Mouse (Mus musculus) stomach, postnatal 0 days (tissue): ENCODE data around the gene Trcg1. TPM values are rescaled to one million over a fixed set of nuclear protein-coding genes. Genes with fewer than 3 reads are reported as not detected.

ENCODE experiments used
- ATAC-seq: fragments of 200-750 bp; cut with Nextera tagmentation; 2 replicates; pipeline ENCODE4 v1.8.0; 2017; ENCODE audit not compliant: low FRiP score, low TSS enrichment
- DNase-seq: peaks from one replicate; pipeline ENCODE4 v3.0.0-alpha.2; 2016; ENCODE audit warnings: low spot score
- H3K27ac ChIP-seq: fragments of 300-500 bp; sonication (generic); replicated peaks from 2 replicates; pipeline ENCODE4 v1.5.1; 2014; ENCODE audit warnings: mild to moderate bottlenecking, control low read depth
- H3K27me3 ChIP-seq: fragments of 300-500 bp; sonication (generic); 2 replicates; pipeline ENCODE4 v1.6.1; 2014; ENCODE audit warnings: low read length; ENCODE audit not compliant: control insufficient read depth, insufficient read depth
- H3K36me3 ChIP-seq: fragments of 300-500 bp; sonication (generic); 2 replicates; pipeline ENCODE4 v1.6.1; 2014; ENCODE audit warnings: low read length, mixed read lengths; ENCODE audit not compliant: control insufficient read depth, insufficient read depth
- H3K4me1 ChIP-seq: fragments of 300-500 bp; sonication (generic); replicated peaks from 2 replicates; pipeline ENCODE4 v1.6.1; 2014; ENCODE audit warnings: antibody characterized with exemption; ENCODE audit not compliant: control insufficient read depth, insufficient read depth
- H3K4me2 ChIP-seq: fragments of 300-500 bp; sonication (generic); replicated peaks from 2 replicates; pipeline ENCODE4 v1.6.1; 2014; ENCODE audit warnings: low read depth, mild to moderate bottlenecking, control low read depth, moderate library complexity
- H3K4me3 ChIP-seq: fragments of 300-500 bp; sonication (generic); 2 replicates; pipeline ENCODE4 v1.5.1; 2014; ENCODE audit warnings: low read depth, low read length, control low read depth
- H3K9ac ChIP-seq: fragments of 300-500 bp; sonication (generic); 2 replicates; pipeline ENCODE4 v1.6.1; 2014; ENCODE audit warnings: mild to moderate bottlenecking, low read length, control low read depth, mixed read lengths
- H3K9me3 ChIP-seq: fragments of 300-500 bp; sonication (generic); 2 replicates; pipeline ENCODE4 v1.6.1; 2016; ENCODE audit warnings: low read length; ENCODE audit not compliant: control insufficient read depth
- CTCF ChIP-seq: IDR thresholded peaks from 2 replicates; pipeline ENCODE4 v1.5.1; 2016; ENCODE audit warnings: antibody characterized with exemption, low read depth, mild to moderate bottlenecking, moderate library complexity
- EP300 ChIP-seq: optimal IDR thresholded peaks from 2 replicates; pipeline ENCODE3; 2016; ENCODE audit warnings: antibody characterized with exemption
- WGBS: fragments of 180-500 bp; shearing (Covaris S2); extraction: QIAGEN DNeasy Blood & Tissue Kit; methylation state at CpG from one replicate; pipeline ENCODE4 v1.1.7; 2014; 5-methylcytosine and 5-hydroxymethylcytosine counted together
- polyA plus RNA-seq: library from polyadenylated mRNA; unstranded; fragments of >200 nt; fragmentation: Nextera tagmentation; extraction: Ambion mirVana; gene quantifications from 2 replicates; pipeline ENCODE4 v1.2.1, GENCODE M21; 2015

Trcg1 gene
- polyA plus RNA-seq, 1 experiment from 2014 or later: not detected

- no peak for TF ChIP-seq EP300
- TF ChIP-seq CTCF: no peak
- Histone ChIP-seq H3K4me2 (no peak overlapping the region), H3K4me1 (0 out of 2 replicates have a peak, but pooled peaks cover 7% of the 10 kb centered on the region), H3K9ac (no peak overlapping the region), H3K27me3 (no peaks in the 10 kb centered on the region), H3K27ac (no peak overlapping the region), H3K4me3 (no peak overlapping the region), H3K9me3 (no peaks in the 10 kb centered on the region), H3K36me3 (peaks cover 27% of the 10 kb centered on the region)
- 94% methylated on average over 20 of the region's 20 CpGs for WGBS
- no peak for DNase-seq
- no peak for ATAC-seq
Observed at GRCm38 (mm10) chr9:57256309-57256708, 20.0 kb downstream of the Trcg1 start.

GRCm38 (mm10) chr9:57256861-57257260 lies 20.5 kb downstream of the Trcg1 start:
- H3K27me3 ChIP-seq: no peaks in the 10 kb centered on the region
- DNase-seq (no peak), ATAC-seq (no peak)
- H3K27ac ChIP-seq: no peak overlapping the region
- H3K4me1 ChIP-seq: 0 out of 2 replicates have a peak, but pooled peaks cover 7% of the 10 kb centered on the region
- no peak for TF ChIP-seq CTCF
- no peak for TF ChIP-seq EP300
- H3K9me3 ChIP-seq: no peaks in the 10 kb centered on the region
- peaks cover 27% of the 10 kb centered on the region for H3K36me3 ChIP-seq
- no peak overlapping the region for H3K4me3 ChIP-seq
- WGBS: 98% methylated on average over 11 of the region's 11 CpGs
- H3K4me2 ChIP-seq: no peak overlapping the region
- no peak overlapping the region for H3K9ac ChIP-seq

GRCm38 (mm10) chr9:57257627-57258026 lies 21.3 kb downstream of the Trcg1 start:
- Histone ChIP-seq H3K4me3 (no peak overlapping the region), H3K4me1 (0 out of 2 replicates have a peak, but pooled peaks cover 7% of the 10 kb centered on the region), H3K9me3 (no peaks in the 10 kb centered on the region), H3K27me3 (no peaks in the 10 kb centered on the region), H3K36me3 (peaks cover 25% of the 10 kb centered on the region), H3K9ac (no peak overlapping the region), H3K27ac (no peak overlapping the region), H3K4me2 (no peak overlapping the region)
- no peak for ATAC-seq
- 94% methylated on average over 9 of the region's 9 CpGs for WGBS
- no peak for DNase-seq
- TF ChIP-seq EP300 (no peak), CTCF (no peak)

- peak; percentile 36 for ATAC-seq
Observed at GRCm38 (mm10) chr9:57259736-57260135, 23.4 kb downstream of the Trcg1 start.

GRCm38 (mm10) chr9:57260940-57261339 lies 24.6 kb downstream of the Trcg1 start:
- Histone ChIP-seq H3K27ac (peak overlapping the region; percentile 89), H3K9me3 (no peaks in the 10 kb centered on the region), H3K9ac (peak overlapping the region; percentile 86), H3K4me2 (peak overlapping the region; percentile 89), H3K27me3 (no peaks in the 10 kb centered on the region), H3K4me3 (peak overlapping the region; percentile 83), H3K36me3 (peaks cover 15% of the 10 kb centered on the region), H3K4me1 (0 out of 2 replicates have a peak, but pooled peaks cover 7% of the 10 kb centered on the region)
- 17% methylated on average over 12 of the region's 12 CpGs for WGBS
- no peak for TF ChIP-seq EP300
- TF ChIP-seq CTCF: no peak
- DNase-seq (no peak), ATAC-seq (no peak)

More at GRCm38 (mm10) chr9:57259736-57260135, 23.4 kb downstream of the Trcg1 start:
- TF ChIP-seq CTCF (peak; percentile 99), EP300 (no peak)
- Histone ChIP-seq H3K4me3 (no peak overlapping the region), H3K9me3 (no peaks in the 10 kb centered on the region), H3K27ac (0 out of 2 replicates have a peak overlapping the region, but pooled peaks have one; percentile 13), H3K27me3 (no peaks in the 10 kb centered on the region), H3K4me2 (no peak overlapping the region), H3K9ac (no peak overlapping the region), H3K36me3 (peaks cover 15% of the 10 kb centered on the region), H3K4me1 (0 out of 2 replicates have a peak, but pooled peaks cover 7% of the 10 kb centered on the region)
- WGBS: 0% methylated on average over 3 of the region's 3 CpGs
- DNase-seq: peak; percentile 93

- no peaks in the 10 kb centered on the region for H3K27me3 ChIP-seq
- TF ChIP-seq CTCF (no peak), EP300 (no peak)
- ATAC-seq (peak; percentile 33), DNase-seq (peak; percentile 70)
- H3K4me3 ChIP-seq: peak overlapping the region; percentile 83
- 0 out of 2 replicates have a peak, but pooled peaks cover 7% of the 10 kb centered on the region for H3K4me1 ChIP-seq
- peaks cover 15% of the 10 kb centered on the region for H3K36me3 ChIP-seq
- peak overlapping the region; percentile 89 for H3K4me2 ChIP-seq
- no peaks in the 10 kb centered on the region for H3K9me3 ChIP-seq
- 0% methylated on average over 26 of the region's 26 CpGs for WGBS
- H3K27ac ChIP-seq: peak overlapping the region; percentile 89
- H3K9ac ChIP-seq: peak overlapping the region; percentile 86
Observed at GRCm38 (mm10) chr9:57261516-57261912, 25.2 kb downstream of the Trcg1 start.
